Mouse (Mus musculus): ENCODE results near the gene Tex16.

Tex16 gene

GRCm38 (mm10) chrX:112010707-112011106, at the start of gene Tex16:
Tex16 (plus strand) TSS chrX:112011007.
- DNase-seq (ENCODE audit: low read depth, low spot score): no peak

- DNase-seq (ENCODE audit: low read depth, low spot score): no peak
Measured at GRCm38 (mm10) chrX:111999661-112000060, 11.1 kb upstream of the Tex16 start.

All from WW6 (cell line).